16 mouse cellular contexts compared by ENCODE assay signal in genomic region chr13:64035036-64035435, GRCm38 (mm10). TPM values are rescaled to one million over a fixed set of nuclear protein-coding genes. Genes with fewer than 3 reads are reported as not detected.
DNase-seq lines count a peak whose midpoint lies in the region; ATAC-seq and TF ChIP-seq lines count a peak whose summit lies in the region.
"Had no signal": no experiment of that assay in that cellular context is flagged by ENCODE, and none has a peak within 500 bp of the region (broad histone marks: within the 10 kb centered on the region; RNA-seq: fewer than 3 reads in every experiment).

No protein-coding gene starts in this region.

- H3K4me2 ChIP-seq in forebrain, embryonic 11.5 days (ENCODE audit: low read depth, low read length, severe bottlenecking): no peak overlapping the region
- no peak overlapping the region for H3K4me2 ChIP-seq in lung, embryonic 15.5 days
- no peak overlapping the region for H3K4me2 ChIP-seq in liver, embryonic 16.5 days (ENCODE audit: low read depth, low read length)

- no peak overlapping the region for H3K4me3 ChIP-seq in forebrain, embryonic 10.5 days
- no peak overlapping the region for H3K4me3 ChIP-seq in forebrain, embryonic 11.5 days (ENCODE audit: low read depth, low read length)
- no peak overlapping the region for H3K4me3 ChIP-seq in lung, embryonic 15.5 days
- H3K4me3 ChIP-seq in embryonic facial prominence, embryonic 10.5 days: no peak overlapping the region
- H3K4me3 ChIP-seq in liver, embryonic 16.5 days (ENCODE audit: low read depth, low read length): no peak overlapping the region
- no peak overlapping the region for H3K4me3 ChIP-seq in layer of hippocampus, adult 2 months
- H3K4me3 ChIP-seq: erythroblast, embryonic 14.5 days; heart, adult 2 months had no signal

- H3K9ac ChIP-seq in forebrain, embryonic 11.5 days (ENCODE audit: low read length): no peak overlapping the region
- no peak overlapping the region for H3K9ac ChIP-seq in lung, embryonic 15.5 days
- no peak overlapping the region for H3K9ac ChIP-seq in liver, embryonic 16.5 days (ENCODE audit: low read depth, low read length)

- H3K27me3 ChIP-seq in forebrain, embryonic 10.5 days (ENCODE audit: poor library complexity, severe bottlenecking): peaks cover 39% of the 10 kb centered on the region
- H3K27me3 ChIP-seq in forebrain, embryonic 11.5 days (ENCODE audit: control insufficient read depth, insufficient read depth, low read length): peaks cover 2% of the 10 kb centered on the region; the same call in 1 of the 2 replicates
- no peaks in the 10 kb centered on the region for H3K27me3 ChIP-seq in lung, embryonic 15.5 days
- H3K27me3 ChIP-seq in embryonic facial prominence, embryonic 10.5 days (replicated peaks; ENCODE audit: low read depth, poor library complexity, severe bottlenecking): no peaks in the 10 kb centered on the region; the same call in none of the 2 replicates
- no peaks in the 10 kb centered on the region for H3K27me3 ChIP-seq in liver, embryonic 16.5 days (ENCODE audit: control insufficient read depth, insufficient read depth, low read depth, low read length)

- 14% methylated on average over 8 of the region's 8 CpGs for WGBS in forebrain, embryonic 10.5 days
- 18% methylated on average over 8 of the region's 8 CpGs for WGBS in forebrain, embryonic 11.5 days
- 12% methylated on average over 8 of the region's 8 CpGs for WGBS in lung, embryonic 15.5 days
- WGBS in embryonic facial prominence, embryonic 10.5 days: 9% methylated on average over 8 of the region's 8 CpGs
- WGBS in liver, embryonic 16.5 days (ENCODE audit: insufficient replicate concordance): 17% methylated on average over 8 of the region's 8 CpGs

- DNase-seq in forebrain, embryonic 10.5 days (ENCODE audit: extremely low spot score, low spot score): no peak
- DNase-seq in forebrain, embryonic 11.5 days (ENCODE audit: low spot score): no peak
- DNase-seq in lung, postnatal 36 days: no peak
- peak; percentile 54 for DNase-seq in embryonic facial prominence, embryonic 10.5 days (ENCODE audit: low spot score)
- DNase-seq in layer of hippocampus, adult 2 months (ENCODE audit: low spot score in 2 of 2): no peak
- no peak for DNase-seq in spleen, adult 12 weeks (ENCODE audit: low spot score)
- DNase-seq: cerebellum, postnatal 10 days; heart, adult 2 months; thymus, adult 2 months had no signal

- ATAC-seq in forebrain, embryonic 11.5 days (replicated peaks; ENCODE audit: low FRiP score): no peak
- ATAC-seq in lung, embryonic 15.5 days (ENCODE audit: borderline replicate concordance, extremely low read depth, low FRiP score, low TSS enrichment): peak; percentile 73
- ATAC-seq in liver, embryonic 16.5 days (ENCODE audit: low read depth): peak; percentile 56

- TF ChIP-seq CTCF in layer of hippocampus, adult 2 months (conservative IDR thresholded peaks at IDR 0.05): no peak

- H3K4me1 ChIP-seq in forebrain, embryonic 10.5 days: peaks cover 14% of the 10 kb centered on the region
- H3K4me1 ChIP-seq in forebrain, embryonic 11.5 days (replicated peaks; ENCODE audit: control insufficient read depth, insufficient read depth, low read length): no peaks in the 10 kb centered on the region
- H3K4me1 ChIP-seq in lung, embryonic 15.5 days: peaks cover 59% of the 10 kb centered on the region
- H3K4me1 ChIP-seq in embryonic facial prominence, embryonic 10.5 days: peaks cover 42% of the 10 kb centered on the region
- no peaks in the 10 kb centered on the region; the same call in 1 of the 2 replicates for H3K4me1 ChIP-seq in liver, embryonic 16.5 days (ENCODE audit: control insufficient read depth, low read depth, low read length)

- H3K36me3 ChIP-seq in forebrain, embryonic 10.5 days (replicated peaks): no peaks in the 10 kb centered on the region
- no peaks in the 10 kb centered on the region for H3K36me3 ChIP-seq in forebrain, embryonic 11.5 days (ENCODE audit: control insufficient read depth, insufficient read depth, low read length)
- no peaks in the 10 kb centered on the region for H3K36me3 ChIP-seq in lung, embryonic 15.5 days
- H3K36me3 ChIP-seq in embryonic facial prominence, embryonic 10.5 days (replicated peaks): no peaks in the 10 kb centered on the region
- H3K36me3 ChIP-seq in liver, embryonic 16.5 days (ENCODE audit: control insufficient read depth, insufficient read depth): no peaks in the 10 kb centered on the region

- no peaks in the 10 kb centered on the region for H3K9me3 ChIP-seq in forebrain, embryonic 10.5 days
- H3K9me3 ChIP-seq in forebrain, embryonic 11.5 days (ENCODE audit: control insufficient read depth, low read length): no peaks in the 10 kb centered on the region
- no peaks in the 10 kb centered on the region for H3K9me3 ChIP-seq in lung, embryonic 15.5 days
- H3K9me3 ChIP-seq in embryonic facial prominence, embryonic 10.5 days: no peaks in the 10 kb centered on the region
- no peaks in the 10 kb centered on the region for H3K9me3 ChIP-seq in liver, embryonic 16.5 days (replicated peaks; ENCODE audit: control insufficient read depth, low read length)

- peak overlapping the region; percentile 62; the same call in 1 of the 2 replicates for H3K27ac ChIP-seq in forebrain, embryonic 10.5 days
- H3K27ac ChIP-seq in forebrain, embryonic 11.5 days (ENCODE audit: low read depth, low read length): no peak overlapping the region
- H3K27ac ChIP-seq in lung, embryonic 15.5 days: peak overlapping the region; percentile 65
- peak overlapping the region; percentile 68 for H3K27ac ChIP-seq in embryonic facial prominence, embryonic 10.5 days (replicated peaks)
- no peak overlapping the region for H3K27ac ChIP-seq in liver, embryonic 16.5 days (ENCODE audit: low read length)
- no peak overlapping the region for H3K27ac ChIP-seq in layer of hippocampus, adult 2 months
- H3K27ac ChIP-seq: heart, adult 2 months had no signal

RNA-seq across cellular contexts. Expression of gene Hsd17b3, which starts 54.0 kb away (rescaled TPM):
- 0.17 TPM in 1 of 2 replicates, not detected in the other for polyA plus RNA-seq in forebrain, embryonic 10.5 days (2016; fragmentation: Nextera tagmentation; extraction: Ambion mirVana)
- polyA plus RNA-seq in forebrain, embryonic 11.5 days (2014; fragmentation: Nextera tagmentation; extraction: Ambion mirVana): 0.29 TPM in 1 of 2 replicates, not detected in the other
- not detected in 2 replicates for polyA plus RNA-seq in lung, embryonic 15.5 days (2015; fragmentation: Nextera tagmentation; extraction: Ambion mirVana)
- not detected in 2 replicates for polyA plus RNA-seq in embryonic facial prominence, embryonic 10.5 days (2016; fragmentation: Nextera tagmentation; extraction: Ambion mirVana)
- not detected in 2 replicates for polyA plus RNA-seq in liver, embryonic 16.5 days (2015; fragmentation: Nextera tagmentation; extraction: Ambion mirVana)
- not detected for total RNA-seq in layer of hippocampus, adult 2 months (2021)
- total RNA-seq: heart, adult 2 months; left cerebral cortex, postnatal 14 days; MEL; monocyte, adult 5-6 weeks had no signal
- polyA plus RNA-seq: erythroblast, embryonic 14.5 days; heart, adult 2 months; large intestine, adult 2 months had no signal

Comparison
In these comparisons a context has a peak if more than half of its experiments do, and no peak if none do; other contexts are left out.
1. H3K27ac ChIP-seq: peak in forebrain, embryonic 10.5 days (single experiment), lung, embryonic 15.5 days (single experiment) and embryonic facial prominence, embryonic 10.5 days (single experiment); none in forebrain, embryonic 11.5 days (single experiment), liver, embryonic 16.5 days (single experiment) and layer of hippocampus, adult 2 months (single experiment).